Mouse (Mus musculus) splenic B cell, adult 2 months (primary cell): ENCODE results near the gene Prr12.

ENCODE experiments used
- DNase-seq: peaks from one replicate; pipeline ENCODE4 v3.0.0-alpha.2; 2011; ENCODE audit warnings: low read depth, low spot score
- H3K27me3 ChIP-seq: 2 replicates; pipeline ENCODE4 v1.6.1; 2012; ENCODE audit warnings: mild to moderate bottlenecking, low read length, moderate library complexity, mixed read lengths; ENCODE audit not compliant: control insufficient read depth, poor library complexity, insufficient read depth, severe bottlenecking
- H3K36me3 ChIP-seq: 2 replicates; pipeline ENCODE4 v1.6.1; 2012; ENCODE audit warnings: mild to moderate bottlenecking, low read length, moderate library complexity, mixed read lengths; ENCODE audit not compliant: control insufficient read depth, poor library complexity, insufficient read depth, severe bottlenecking

Prr12 gene

DNA sequence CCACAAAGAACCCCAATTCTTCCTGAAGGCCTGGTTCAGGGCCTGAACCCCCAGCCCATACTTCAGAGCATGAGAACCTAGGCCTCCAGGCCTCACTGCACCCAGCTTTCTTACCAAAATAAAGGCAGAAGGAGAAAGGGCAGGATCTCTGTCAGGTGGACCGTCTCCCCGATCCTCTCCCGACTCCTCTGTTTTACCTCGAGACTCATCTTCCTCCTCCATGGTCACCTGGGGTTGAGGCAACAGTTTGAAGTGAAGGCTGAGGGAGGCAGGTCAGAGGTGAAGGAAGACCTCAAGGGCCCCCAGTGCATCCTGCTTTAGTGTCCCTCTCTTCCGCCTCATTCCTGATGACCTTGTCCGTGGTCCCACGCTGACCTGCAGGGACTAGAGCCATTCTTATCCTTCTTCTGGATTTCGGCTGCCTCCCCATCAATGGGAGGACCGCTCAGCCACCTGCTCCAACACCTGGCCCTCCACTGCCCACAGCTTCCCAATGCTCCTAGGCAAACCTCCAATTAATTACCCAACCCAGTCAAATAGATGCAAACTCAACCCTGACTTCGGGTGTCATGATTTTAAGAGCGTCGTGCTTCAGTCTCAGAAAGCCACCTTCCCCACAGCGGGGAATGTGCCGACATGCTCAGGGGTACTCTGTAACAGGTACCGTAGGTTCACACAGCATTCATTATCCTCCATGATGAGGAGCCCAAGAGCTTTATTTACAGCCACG, 39.1 kb downstream of the Prr12 start:
- no peaks in the 10 kb centered on the region for H3K27me3 ChIP-seq
- no peak for DNase-seq
- H3K36me3 ChIP-seq: peaks cover 2% of the 10 kb centered on the region; the same call in 1 of the 2 replicates

DNA sequence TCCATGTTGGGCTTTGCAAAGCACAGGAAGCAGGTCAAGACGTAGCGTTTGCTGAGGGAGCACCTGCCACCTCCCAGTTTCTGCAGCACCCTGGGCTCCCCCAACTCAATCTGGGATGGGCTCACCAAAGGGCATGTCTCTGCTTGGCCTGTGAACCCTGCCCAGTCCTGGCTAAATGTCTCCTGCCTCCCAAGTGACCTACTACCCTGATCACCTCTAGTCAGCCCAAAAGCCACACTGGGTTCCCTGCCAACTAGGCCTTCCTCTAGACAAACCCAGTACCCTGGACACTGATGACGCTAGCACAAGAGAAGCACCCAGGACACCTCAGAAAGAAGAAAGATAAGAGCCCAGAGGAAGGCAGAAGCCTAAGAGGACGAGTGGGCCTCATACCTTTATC, 39.9 kb downstream of the Prr12 start:
- DNase-seq: no peak
- no peaks in the 10 kb centered on the region for H3K27me3 ChIP-seq
- H3K36me3 ChIP-seq: peaks cover 3% of the 10 kb centered on the region; the same call in 1 of the 2 replicates

DNA sequence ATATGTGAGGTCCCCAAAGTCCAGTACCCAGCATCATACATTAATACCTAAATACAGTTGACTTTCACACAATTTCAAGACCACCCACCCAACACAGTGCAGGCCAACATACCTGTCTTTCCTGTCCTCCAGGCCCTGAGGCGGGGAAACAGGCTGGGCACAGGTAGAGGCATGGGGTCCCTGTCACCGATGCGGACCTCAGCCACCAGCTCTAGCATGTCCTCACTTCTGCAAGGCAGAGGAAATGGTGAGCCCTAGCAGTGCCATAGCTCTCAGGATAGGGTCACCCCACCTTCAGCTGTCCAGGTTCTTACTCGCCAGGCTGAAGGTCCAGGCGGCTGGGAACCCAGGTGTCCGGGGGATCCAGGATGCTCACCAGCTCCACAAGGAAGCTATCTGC, 40.7 kb downstream of the Prr12 start:
- Histone ChIP-seq H3K27me3 (no peaks in the 10 kb centered on the region), H3K36me3 (peaks cover 5% of the 10 kb centered on the region)
- no peak for DNase-seq

DNA sequence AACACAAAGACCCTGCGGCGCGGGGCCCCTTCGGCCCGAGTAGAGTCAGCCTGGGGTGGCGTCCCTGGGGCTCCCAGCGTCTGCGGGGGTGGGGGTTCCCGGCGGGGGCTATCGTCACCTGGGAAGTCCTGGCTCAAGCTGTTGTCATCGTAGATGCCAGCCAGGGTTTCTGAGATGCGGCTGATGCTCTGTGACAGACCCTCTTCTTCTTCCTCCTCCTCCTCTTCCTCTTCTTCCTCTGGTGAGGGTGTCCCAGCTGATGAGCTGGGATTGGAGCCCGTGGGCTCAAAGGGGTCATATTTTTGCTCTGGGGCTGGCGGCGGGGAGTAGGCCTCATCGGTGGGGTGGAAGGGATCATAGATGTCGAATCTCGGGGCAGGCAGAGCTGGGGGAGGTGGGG, 44.3 kb downstream of the Prr12 start:
- peaks cover 15% of the 10 kb centered on the region for H3K36me3 ChIP-seq
- no peak for DNase-seq
- H3K27me3 ChIP-seq: no peaks in the 10 kb centered on the region

DNA sequence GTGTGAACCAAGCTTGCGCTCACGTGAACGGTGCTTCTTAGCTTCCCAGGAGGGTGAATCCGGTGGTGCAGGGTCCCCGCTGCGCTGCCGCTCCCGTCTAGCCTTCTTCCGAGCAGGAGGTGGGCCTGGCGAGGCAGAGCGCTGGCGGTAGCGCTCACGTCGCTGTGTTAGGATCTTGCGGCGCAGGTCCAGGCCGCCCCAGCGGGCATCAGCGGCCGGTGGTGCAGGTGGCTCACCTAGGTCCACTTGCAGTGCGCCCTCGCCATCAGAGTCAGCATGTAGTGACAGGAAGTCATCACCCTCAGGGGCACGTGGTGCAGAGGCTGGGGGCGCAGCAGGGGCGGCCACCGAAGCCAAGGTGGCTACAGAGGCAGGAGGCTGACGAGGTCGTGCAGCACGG, 44.8 kb downstream of the Prr12 start:
- Histone ChIP-seq H3K27me3 (no peaks in the 10 kb centered on the region), H3K36me3 (peaks cover 15% of the 10 kb centered on the region)
- no peak for DNase-seq

DNA sequence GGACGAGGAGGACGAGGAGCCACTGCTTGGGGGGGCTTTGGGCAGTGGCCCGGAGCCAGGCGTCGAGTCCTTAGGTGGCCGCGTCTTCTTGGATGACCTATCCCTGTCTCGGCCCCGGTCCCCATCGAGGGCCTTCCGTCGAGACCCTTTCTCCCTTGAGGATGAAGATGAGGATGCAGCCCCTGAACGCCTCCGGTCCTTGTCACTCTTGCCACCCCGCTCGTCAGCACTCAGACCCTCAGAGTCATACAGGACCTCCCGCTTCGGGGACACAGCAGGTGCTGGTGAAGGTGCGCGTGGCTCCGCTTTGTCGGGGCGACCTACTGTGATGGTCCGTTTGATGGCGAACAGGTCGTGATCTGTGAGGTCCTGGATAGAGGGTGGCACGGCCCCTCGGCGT, 45.5 kb downstream of the Prr12 start:
- Histone ChIP-seq H3K27me3 (no peaks in the 10 kb centered on the region), H3K36me3 (peaks cover 15% of the 10 kb centered on the region)
- no peak for DNase-seq

DNA sequence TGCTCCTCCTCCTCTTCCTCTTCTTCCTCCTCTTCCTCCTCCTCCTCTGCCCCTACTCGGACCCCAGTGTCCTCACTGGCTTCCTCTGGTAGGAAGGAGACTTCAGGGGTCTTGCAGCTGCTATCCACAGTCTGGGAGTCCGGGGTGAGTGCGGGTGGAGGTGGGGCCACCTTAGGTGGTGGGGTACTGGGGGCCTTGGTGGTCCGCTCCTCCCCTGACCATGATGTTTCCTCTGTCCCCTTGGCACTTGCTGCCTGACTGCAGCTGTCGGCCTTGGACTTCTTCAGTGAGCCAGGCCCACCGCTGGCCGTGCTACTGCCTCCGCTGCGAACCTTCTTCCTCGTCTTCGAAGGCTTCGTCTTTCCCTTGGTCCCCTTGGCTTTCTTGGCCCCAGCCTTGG, 46.2 kb downstream of the Prr12 start:
- no peak for DNase-seq
- Histone ChIP-seq H3K36me3 (peaks cover 17% of the 10 kb centered on the region), H3K27me3 (no peaks in the 10 kb centered on the region)

DNA sequence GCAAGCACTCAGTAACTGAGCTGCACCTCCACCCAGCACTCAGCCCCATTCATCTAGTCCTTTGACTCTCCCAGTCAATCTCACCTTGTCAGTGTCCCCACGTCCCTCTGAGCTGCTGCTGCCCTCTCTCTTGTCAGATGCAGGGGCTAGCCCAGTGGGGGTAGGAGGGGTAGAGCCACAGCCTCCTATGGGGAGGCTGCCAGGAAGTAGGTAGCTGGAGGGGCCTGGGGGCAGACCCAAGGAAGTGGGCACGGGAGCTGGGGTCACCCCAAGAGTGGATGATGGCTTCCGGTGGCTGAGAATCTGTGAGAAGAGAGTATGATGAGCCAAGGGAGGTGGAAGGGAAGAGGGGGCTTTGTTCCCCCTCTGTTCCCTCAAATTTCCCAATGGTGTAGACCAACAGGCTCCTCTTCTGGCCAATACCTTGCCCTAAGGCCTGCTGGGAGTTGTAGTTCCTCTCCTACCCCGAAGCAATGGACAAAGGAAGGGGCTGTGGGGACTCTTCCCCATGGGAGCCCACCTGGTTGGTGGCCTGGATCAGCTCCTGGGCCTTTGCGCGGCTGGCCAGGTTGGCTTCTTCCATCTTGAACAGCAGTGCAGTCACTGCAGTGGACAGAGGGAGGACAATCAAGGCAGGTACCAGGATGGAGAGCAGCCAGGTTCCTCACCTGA, 47.2 kb downstream of the Prr12 start:
- Histone ChIP-seq H3K27me3 (no peaks in the 10 kb centered on the region), H3K36me3 (peaks cover 19% of the 10 kb centered on the region)
- DNase-seq: no peak

DNA sequence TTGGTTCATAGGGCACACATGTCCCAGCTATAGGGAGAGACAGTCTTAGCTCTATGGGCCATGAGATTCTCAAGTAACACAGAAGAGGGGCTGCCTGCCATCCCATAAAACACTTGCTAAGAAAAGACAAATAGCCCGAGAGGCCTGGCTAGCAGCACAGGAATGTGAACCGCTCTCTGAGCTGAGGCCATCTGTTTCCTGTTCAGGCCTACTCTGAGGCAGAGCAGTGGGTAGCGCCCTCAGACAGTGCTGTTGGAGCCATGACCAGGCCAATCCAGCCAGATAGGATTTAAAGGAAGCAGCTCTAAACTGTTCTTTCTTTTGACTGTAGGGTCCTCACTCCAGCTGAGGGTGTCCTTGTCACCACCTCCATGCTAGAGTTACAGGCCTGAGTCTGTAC, 48.1 kb downstream of the Prr12 start:
- H3K36me3 ChIP-seq: peaks cover 24% of the 10 kb centered on the region
- H3K27me3 ChIP-seq: no peaks in the 10 kb centered on the region
- no peak for DNase-seq

DNA sequence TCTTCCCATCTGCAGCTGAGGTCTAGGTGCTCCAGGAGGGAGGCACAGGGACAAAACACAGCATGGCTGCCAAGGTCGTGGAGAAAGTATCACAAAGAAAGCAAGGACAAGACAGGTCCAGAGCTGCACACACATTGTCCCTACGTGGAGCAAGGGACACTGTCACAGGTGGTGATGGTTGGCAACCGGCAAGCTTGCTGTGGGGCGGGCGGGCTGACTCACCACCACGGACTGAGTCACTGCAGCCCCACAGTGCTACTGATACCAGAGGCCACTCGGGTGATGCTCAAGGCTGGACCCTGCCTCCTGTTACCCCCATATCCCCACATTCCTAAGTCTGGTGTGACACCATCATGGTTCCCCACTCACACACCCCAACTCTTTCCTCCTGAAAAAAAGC, 50.2 kb downstream of the Prr12 start:
- Histone ChIP-seq H3K27me3 (no peaks in the 10 kb centered on the region), H3K36me3 (peaks cover 23% of the 10 kb centered on the region)
- no peak for DNase-seq

DNA sequence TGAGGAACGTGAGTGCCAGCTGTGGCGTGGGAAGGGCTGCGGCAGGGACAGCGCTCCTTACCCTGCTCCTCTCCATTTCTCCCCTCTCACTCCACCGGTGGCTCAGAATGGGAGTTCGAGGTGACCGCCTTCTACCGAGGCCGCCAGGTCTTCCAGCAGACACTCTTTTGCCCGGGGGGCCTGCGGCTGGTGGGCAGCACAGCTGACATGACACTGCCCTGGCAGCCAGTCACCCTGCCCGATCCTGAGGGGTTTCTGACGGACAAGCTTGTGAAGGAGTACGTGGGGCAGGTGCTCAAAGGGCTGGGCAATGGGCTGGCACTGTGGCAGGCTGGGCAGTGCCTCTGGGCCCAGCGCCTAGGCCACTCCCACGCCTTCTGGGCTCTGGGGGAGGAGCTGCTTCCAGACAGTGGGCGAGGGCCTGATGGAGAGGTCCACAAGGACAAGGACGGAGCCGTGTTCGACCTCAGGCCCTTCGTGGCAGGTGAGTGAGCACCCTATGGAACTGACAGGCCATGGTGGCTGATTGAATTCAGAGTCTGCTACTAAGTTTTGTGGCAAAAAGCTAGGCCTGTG, 52.1 kb downstream of the Prr12 start:
- DNase-seq: no peak
- H3K27me3 ChIP-seq: no peaks in the 10 kb centered on the region
- H3K36me3 ChIP-seq: peaks cover 14% of the 10 kb centered on the region

DNA sequence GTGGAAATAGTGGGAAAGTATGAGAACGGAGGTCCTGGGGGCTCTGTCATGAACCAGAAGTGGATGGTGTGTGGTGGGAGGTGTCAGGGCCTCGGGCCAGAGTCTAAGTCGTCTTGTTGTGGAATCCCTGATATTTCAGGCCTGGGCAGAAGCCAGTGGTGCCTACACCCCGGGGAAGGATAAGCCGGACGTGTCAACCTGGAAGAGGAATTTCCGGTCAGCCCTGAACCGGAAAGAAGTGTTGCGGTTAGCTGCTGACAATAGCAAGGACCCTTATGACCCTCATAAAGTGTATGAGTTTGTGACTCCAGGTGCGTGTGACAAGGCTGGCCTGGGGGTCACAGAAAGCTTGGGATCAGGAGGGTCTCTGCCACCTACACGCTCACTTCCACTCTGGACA, 52.9 kb downstream of the Prr12 start:
- H3K36me3 ChIP-seq: peaks cover 13% of the 10 kb centered on the region
- H3K27me3 ChIP-seq: no peaks in the 10 kb centered on the region
- DNase-seq: no peak

DNA sequence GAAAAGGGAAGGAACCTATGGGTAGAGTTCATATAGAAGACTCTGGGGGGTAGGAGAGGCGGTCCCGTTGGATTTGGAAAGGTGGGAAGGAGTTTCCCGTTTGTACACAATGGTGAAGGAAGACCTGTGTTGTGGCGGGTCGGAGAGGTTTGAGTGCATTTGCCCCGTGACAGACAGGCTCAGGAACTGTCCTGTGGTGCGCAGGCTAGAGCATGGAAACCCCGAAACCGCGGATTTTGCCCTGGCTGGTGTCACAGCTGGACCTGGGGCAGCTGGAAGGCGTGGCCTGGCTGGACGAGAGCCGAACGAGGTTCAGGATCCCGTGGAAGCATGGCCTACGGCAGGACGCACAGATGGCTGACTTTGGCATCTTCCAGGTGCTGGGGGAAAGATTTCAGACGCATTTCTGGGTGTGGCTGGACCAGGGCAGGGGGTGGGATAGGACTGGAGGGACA, 54.2 kb downstream of the Prr12 start, which contains the start of gene Bcl2l12:
TSS of gene Bcl2l12 (minus strand) at position 212 of the 455 bp plus-strand sequence.
- DNase-seq: no peak
- no peaks in the 10 kb centered on the region for H3K27me3 ChIP-seq
- peaks cover 12% of the 10 kb centered on the region for H3K36me3 ChIP-seq

DNA sequence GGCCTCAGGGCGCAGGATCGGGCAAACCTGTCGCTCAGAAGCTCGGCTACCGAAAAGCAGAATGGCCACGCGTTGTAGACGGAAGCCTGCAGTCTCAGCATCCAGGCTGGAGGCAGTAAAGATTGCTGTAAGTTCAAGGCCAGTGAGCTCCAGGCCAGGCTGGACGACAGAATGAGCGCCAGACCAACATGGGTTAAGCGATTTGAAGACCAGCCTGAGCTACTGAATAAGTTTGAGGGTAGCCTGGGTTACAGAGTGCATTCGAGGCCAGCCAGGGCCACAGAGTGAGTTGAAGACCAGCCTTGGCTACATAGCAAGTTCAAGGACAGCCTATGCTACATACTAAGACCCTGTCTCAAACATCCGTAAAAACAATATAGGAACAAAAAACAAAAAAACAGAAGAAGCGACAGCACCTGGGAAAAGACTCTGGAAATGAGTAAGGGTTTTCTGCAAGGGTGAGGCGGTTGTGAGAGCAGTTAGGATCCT, 54.7 kb downstream of the Prr12 start:
- Histone ChIP-seq H3K27me3 (no peaks in the 10 kb centered on the region), H3K36me3 (peaks cover 12% of the 10 kb centered on the region)
- DNase-seq: no peak
